Mouse (Mus musculus): ENCODE results near the gene Slc25a11.

Gene Slc25a11

DNA sequence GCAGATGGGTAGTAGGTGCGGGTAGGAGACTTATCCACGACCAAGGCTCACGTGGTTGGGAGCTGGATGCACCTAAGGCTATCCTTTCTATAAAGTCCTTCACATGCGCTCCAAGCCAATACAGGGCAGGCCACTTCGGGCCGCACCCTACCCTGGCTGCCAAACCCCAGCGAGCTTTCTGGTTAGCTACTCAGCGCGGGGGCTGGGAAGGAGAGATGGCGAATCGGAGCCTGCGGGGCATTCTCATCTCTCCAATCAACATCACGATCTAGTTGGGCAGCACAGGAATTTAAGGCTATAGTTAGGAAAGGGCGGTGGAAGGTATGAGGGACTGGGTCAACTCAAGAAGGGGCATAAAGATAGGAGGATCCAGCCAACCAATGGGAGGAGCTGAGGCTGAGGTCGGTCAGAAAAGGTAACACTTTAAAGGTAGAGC, 21.1 kb upstream of the Slc25a11 start:
- DNase-seq (ENCODE audit: low read depth, low spot score), result no peak

DNA sequence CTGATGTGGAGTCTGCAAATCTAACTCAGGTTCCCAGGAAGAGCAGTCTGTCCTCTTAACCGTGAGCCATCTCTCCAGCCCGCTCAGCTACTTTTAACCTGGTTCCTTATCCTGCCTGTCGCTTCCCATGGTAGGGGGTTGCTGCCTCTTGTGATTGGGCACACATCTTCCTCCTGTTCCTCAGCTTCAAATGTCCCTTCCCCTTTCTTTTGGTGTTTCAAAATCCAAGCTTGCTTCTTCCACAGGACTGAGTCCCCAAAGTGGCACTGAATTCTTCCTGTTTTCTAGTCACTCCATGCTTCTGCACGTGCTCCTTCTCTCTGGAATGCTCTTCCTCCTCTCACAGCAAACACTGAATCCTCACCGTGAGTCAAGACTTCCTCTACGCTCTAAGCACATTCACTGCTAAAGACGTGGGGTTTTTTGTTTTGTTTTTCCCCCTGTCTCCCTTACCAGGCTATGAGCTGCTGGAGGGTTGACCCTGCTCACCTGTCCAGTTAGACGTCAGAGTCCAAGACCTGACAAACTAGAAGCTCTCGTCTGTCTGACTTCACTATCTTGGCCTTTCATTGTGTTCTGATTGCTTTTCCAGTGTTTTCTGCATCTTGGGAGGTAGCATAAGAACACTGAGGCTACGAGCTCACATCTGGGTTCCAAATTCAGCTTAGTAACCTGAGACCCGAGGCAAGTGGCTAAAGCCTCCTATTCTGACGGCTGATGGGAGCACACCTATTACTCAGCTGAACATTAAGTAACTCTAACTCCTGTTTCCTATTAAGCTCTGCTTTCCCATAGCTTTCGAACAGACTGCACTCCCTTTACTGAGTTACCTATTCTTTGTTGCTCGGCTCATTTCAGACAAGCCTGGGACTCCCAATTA, 20.2 kb upstream of the Slc25a11 start:
- DNase-seq (ENCODE audit: low read depth, low spot score), result no peak

DNA sequence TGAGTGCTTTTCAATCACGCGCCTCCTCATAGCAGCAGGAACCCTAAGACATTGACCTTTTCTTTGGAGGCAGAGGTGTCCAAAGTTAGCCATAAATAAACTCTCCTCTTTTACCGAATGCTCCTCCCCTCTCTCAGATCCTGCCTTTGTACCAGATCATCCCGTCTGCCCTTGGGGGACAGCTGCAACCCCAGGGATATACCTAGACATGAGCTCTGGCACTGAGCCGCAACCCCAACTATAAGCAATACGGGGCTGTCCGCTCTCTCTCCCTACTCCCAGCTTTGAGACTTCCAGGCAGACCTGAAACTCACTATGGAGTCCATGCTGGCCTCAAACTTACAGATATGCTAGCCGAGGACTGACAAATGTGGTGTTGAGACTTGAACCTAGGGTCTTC, 19.4 kb upstream of the Slc25a11 start:
- no peak for DNase-seq (ENCODE audit: low read depth, low spot score)

DNA sequence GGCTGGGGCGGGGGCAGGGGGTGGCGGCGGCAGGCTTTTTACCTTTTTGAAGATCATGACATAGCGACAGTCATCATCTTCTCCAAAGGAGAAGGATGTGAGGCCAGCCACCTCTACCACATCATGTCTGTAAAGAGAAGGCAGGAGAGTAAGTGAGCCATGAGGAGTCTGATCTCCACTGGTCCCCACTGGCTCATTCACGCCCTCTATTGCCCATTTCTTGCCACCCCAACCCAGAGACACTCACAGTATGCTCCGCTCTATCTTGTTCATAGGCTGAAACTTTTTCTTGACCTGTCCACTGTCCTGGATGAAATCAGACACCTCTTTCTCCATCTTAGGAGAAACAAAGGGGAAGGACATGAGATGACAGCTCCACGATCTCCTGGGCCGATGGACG, 17.5 kb upstream of the Slc25a11 start:
- DNase-seq (ENCODE audit: low read depth, low spot score), result no peak

DNA sequence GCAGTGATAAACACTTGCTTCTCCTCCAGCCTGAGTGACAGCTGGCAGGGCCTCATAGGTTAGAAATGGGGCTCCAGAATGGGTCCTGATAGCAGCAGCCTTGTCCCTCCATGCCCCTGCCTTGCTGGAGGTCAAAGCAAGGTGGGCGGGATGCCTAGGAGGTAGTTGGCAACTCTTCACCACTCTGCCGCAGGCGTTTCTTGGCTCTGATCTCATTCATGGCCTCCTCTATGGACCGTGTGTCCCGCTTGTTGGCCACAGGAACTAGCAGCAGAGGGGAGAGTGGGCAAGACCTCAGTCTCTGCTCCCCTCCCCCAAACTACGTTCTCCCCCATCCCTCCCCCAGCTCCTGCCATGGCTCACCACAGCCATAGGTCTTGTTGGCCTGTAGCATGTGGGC, 16.7 kb upstream of the Slc25a11 start:
- no peak for DNase-seq (ENCODE audit: low read depth, low spot score)

DNA sequence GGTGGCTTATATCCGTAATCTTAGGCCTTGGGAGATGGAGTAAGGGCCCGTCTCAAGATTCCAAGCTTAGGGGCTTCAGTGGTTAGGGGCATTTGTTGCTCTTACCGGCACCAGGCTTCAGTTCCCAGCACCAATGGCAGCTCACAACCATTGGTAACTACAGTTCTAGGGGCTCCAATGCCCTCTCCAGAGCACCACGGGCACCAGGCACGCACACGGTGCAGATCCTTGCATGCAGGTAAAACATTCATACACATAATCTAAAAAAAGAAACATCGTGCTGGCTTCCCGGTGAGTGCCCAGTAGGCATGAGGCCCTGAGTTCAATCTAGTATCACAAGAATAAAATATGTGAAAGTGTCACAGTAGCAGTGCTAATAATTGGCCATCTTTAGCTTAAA, 15.8 kb upstream of the Slc25a11 start:
- no peak for DNase-seq (ENCODE audit: low read depth, low spot score)

DNA sequence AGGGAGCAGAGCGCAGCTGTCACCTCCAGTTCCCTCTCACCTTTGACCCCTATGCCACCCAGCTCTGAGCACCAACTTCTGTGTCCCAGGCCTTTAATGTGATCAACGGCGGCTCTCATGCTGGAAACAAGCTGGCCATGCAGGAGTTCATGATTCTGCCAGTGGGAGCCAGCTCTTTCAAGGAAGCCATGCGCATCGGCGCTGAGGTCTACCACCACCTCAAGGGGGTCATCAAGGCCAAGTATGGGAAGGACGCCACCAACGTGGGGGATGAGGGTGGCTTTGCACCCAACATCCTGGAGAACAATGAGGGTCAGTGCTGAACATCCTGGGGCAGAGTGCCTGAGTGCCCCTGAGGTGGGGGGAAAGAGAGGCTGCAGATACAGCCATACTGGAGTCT, 13.3 kb upstream of the Slc25a11 start:
- DNase-seq (ENCODE audit: low read depth, low spot score), result no peak

DNA sequence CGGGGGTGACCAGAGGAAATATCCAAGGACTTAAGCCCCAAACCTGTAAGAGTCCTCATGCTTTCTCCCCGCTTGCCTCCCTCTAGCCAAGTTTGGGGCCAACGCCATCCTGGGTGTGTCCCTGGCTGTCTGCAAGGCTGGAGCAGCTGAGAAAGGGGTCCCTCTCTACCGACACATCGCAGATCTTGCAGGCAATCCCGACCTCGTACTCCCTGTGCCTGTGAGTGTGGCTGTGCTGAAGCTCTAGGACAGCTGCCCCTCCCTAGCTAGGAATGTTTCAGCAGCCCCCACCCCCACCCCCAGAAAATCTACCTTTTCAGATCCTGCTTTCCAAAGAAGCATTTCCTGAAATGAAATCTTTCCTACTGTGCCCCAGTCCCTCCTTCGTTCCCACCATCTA, 11.7 kb upstream of the Slc25a11 start:
- no peak for DNase-seq (ENCODE audit: low read depth, low spot score)

DNA sequence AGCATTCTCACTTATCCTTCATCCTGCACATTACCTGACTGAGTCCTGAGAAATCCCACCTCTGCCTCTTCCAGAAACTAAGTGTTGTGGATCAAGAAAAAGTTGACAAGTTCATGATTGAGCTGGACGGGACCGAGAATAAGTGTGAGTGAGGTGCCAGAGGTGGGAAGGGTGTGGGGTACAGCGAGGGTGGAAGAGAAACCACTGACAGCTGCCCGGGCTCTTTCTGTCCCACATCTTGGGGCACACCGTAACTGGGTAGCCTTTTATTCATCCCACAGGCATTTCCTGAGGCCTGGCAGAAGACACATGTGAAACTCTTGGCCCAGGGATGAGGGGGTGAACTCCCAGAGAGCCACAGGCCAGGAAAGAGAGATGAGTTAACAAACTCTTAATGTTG, 11.2 kb upstream of the Slc25a11 start:
- no peak for DNase-seq (ENCODE audit: low read depth, low spot score)

DNA sequence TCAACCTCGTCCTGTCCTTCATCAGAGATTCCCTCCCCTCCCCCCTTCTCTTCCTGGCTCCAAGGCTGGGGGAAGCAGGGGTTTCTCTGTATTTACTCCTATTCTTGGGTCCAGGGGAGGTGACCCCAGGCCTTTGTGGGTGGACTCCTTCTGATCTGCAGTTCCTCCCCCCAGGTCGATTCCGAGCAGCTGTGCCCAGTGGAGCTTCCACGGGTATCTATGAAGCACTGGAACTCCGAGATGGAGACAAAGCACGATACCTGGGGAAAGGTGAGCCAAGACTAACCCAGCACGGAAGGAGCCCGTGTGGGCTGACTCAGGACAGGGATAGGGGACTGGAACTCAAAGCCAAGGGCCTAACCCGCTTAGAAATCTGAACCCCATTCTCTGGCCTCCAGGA, 10.7 kb upstream of the Slc25a11 start:
- DNase-seq (ENCODE audit: low read depth, low spot score), result no peak

DNA sequence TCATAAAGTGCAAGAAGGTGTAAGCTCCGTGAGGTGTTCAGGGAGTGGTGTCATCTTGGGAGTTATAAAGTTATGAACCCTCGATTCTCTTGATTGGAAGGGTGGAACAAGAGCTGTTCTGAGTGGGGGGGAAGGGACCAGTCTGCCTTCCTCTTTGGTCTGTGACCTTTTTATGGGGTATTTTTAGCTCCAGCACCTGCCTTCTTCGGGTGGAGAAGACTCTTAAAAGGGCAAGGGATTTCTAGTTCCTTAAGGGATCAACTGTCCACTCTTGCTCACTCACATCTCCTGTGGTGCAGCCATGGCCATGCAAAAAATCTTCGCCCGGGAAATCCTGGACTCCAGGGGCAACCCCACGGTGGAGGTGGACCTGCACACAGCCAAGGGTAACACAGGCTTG, 10.3 kb upstream of the Slc25a11 start:
- no peak for DNase-seq (ENCODE audit: low read depth, low spot score)

DNA sequence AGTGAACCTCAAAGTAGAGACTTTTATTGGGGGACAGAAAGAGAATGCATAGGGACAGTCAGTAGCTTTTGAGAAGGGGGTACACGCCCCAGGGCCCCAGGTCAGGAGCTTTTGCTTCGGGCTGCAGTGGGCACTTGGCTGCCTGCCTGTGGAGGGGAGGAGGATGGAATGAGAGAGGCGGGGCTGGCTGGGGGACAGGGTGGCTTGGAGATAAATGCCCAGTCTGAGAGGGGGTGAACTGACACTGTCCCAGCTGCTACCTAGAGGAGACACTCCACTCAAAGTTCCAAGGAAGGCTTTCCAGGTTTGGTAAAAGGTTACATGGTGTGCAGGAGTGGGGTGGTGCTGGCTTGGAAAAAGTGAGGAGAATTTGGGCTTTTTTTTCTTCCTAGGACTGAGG, 9.7 kb upstream of the Slc25a11 start, which contains the start of gene Eno3:
Eno3 (plus strand) TSS at position 239 of the 400 bp plus-strand sequence.
- DNase-seq (ENCODE audit: low read depth, low spot score), result peak; percentile 21

DNA sequence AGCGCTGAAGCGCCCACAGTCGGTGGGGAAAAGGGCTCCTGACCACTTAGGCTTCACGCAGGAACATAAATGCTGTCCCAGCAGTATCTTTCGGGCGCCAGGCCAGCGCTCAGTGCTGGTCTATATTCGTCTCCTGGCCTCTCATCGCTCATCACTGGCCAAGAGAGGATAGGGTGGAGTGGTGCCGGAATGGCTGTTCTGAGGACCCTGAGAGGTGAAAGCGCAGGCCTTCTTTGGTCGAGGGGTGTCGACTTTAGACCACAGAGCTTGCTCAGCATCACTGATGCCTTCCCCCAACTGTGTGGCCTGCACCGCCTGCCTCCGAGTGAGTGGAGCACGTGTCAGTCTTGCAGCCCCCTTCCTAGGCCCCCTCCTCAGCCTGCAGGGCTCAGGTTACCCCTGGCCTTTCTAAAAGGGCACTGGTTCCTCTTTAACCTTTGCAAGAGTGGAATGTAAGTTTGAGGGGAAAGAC, 9.2 kb upstream of the Slc25a11 start:
- DNase-seq (ENCODE audit: low read depth, low spot score), result peak; percentile 64

DNA sequence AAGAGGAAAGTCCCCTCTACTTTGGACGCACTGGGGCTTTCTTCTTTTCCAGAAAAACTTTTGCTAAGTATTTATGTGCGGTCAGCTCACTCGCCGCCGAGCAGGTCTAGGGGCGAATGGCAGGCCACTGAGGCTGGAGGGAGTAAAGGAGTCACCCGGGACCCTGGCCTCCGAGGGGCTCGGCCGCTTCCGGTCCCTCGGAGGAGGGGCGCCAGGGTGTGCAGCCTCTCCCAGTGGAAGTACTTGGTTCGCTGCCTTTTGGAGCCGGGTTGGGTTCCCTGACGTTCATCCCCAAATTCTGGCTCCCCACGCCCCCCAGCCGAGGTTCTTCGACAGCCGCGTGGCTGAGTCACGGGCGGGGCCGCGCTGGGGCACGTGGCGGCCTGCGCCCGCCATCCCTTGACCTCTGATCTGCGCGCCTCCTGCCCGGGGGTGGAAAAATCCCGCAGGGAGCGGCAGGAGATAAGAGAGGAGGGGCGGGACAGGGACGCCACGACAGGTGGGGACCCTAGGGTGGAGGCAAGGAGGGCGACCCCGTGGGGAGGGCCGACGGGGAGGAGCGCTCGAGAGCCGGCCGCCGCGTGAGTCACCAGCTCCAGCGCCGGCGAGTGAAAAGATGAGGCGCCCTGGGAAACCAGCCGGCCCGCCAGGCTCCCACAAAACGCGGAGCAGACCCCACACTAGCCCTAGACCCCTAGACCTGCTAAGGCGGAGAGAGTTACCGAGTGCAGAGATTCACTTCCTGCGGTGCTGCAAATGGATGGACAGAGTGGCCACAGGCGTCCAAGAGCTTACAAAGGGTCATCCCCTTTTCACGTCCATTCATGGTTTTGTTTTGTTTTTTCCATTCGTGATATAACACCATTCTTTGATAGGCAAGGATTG, 8.5 kb upstream of the Slc25a11 start:
- peak; percentile 54 for DNase-seq (ENCODE audit: low read depth, low spot score)

DNA sequence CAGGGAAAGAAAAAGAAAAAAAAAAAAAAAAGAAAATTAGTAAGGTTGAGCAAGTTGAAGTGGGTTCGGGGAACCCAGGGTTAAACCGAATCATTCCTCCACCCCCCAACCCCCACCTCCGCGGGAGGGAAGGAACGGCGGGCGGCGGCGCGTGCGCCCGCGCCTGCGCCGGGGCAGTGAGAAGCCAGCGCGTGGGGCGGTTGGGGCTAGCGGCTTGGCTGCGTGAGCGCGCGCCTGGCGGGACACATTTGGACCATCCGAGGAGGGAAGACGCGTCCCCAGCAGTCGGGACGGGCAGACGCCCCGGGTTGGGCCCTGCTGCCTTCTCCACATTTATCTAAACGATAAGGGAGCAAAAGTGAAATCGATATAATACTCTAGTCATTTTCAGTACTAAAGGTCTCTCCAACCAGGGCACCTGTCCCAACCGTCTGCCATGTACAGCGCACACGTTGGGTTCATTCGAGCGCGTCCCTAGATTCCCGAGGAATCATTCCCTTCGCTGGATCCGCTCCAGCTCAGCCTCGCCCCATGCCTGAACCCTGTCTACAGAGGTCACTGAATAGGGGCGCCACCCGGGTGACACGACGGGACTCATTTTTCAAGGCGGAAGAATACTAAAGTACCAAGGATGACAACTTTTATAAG, 7.8 kb upstream of the Slc25a11 start:
- DNase-seq (ENCODE audit: low read depth, low spot score), result peak; percentile 86

DNA sequence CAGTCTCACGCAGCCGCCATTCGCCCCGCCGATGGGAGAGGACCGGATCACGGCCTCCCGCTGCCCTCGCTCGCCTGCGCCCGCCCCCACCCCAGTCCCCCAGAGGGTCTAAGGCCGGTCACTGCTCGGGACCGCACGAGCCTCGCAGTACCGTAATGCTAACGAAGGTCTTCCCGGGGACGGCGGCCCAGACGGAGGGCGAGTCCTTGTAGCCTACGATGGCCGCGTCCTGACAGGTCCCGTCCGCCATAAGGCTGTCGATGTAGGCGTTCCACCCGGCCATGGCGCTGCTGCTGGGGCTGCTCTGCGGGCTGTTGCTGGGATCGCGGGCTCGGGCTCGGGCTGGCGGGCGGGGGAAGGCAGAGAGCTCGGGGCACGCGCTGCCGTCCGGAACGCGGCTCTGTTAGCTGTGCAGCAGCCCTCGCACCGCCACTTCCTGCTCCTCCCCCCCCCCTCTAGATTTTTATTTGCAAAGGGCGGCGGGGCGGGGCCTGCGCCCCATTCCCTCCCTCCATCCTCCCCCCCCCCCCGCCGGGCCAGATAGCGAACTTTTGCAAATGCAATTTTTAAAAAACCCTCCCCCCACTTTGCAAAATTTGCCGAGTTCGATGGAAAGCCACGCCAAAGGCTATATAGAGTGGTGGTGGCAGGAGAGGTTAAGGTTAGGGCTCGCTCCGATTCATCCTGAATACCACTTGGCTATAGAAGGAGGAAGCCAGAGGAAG, 7.1 kb upstream of the Slc25a11 start, which contains the start of gene Pfn1:
Pfn1 (minus strand) TSS at position 447 of the 725 bp plus-strand sequence.
- DNase-seq (ENCODE audit: low read depth, low spot score), result peak; percentile 82

DNA sequence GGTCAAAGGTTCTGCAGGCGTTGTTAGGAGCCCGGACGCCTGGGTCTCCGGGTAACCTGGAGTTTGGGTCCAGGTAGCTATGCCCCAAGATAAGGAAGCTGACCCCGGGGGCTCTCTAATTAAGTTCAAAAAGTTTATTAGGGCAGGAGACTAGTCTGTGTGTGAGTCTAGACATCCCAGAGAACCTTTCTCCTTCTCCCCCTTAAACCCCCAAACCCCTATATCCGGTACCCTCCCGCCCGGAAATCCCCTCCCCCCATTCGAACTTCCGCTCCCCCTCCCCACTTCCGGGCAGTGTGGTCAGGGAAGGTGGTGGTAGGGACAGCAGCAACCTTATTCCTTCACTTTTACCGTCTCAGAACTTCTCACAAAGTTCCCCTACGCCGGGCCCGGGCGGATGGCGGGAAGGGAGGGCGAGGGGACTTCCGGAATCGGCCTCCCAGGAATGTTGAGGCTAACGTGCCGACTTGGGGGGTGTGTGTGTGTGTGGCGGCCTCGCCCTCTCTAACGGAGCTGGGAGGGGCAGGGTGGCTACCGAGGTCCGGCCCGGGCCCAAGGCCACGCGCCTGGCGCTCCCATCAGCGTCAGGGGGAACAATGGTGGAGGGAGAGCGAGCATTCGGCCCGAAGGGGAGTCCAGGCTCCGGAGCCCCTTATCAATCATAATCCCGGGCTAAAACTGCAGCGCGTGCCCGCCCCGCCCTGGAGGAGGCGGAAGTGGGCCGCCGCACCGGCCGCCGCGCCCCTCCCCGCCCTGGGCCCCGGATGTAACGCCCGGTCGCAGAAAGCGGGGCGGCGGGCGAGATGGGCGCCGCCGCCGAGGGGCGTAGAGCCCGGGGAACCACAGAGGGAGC, 6.3 kb upstream of the Slc25a11 start:
- peak; percentile 75 for DNase-seq (ENCODE audit: low read depth, low spot score)

DNA sequence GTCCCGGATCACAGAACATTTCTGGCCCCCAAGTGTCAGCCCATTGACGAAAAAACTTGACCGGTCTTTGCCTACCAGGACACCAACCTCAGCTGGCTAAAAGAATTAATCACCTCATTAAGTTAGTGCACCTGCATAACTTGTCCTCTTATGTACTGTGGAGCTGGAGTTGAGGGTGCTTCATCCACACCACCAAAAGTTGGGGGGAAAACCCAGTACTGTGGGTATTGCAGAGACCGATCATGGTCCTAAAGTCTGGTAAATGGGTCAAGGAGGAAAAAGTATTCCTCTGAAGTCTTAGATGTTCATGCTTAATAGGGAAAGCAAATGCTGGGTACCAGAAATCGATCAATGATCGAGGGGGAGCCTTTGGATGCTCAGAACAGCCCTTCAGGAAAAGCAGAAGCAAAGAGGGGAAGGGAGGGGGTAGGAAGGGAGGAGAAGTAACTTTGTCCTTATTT, 5.6 kb upstream of the Slc25a11 start:
- no peak for DNase-seq (ENCODE audit: low read depth, low spot score)

DNA sequence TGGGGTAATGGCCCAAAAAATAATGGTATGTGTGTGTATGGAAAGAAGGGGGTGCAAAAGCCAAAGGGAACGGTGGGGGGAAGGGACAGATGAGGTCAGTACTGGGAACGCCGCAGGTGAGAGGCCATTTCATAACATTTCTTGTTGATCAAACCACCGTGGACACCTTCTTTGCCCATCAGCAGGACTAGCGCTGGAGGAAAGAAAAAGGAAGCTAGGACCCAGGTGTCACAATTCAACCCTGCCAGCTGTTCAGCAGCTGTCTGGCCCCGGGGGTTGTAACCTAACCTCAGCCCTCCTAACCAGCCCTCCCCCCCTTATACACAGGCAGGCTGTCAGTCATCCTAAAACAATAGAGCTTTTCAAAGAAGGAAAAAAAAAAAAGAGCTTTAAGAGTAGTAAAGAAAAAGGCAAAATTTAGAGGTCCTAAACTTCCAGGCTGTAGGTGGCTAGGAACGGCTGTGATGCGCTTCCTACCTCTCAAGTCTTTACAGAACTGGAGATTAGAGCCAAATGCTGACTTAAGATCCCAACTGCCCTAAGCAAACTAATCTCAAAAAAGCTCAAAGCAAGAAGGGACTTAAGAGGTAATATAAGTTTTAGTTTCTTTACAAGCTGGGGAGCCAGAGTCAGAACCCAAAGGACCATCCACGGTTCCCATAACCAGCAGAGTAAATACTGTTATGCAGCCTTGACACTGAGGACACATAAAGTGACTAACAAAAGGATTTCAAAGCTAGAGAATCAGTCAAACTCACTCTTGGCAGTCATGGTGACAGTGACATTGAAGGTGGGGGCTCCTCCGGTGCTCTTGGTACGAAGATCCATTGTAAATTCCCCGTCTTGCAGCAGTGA, 5.0 kb upstream of the Slc25a11 start:
- peak; percentile 39 for DNase-seq (ENCODE audit: low read depth, low spot score)

All from mesoderm, embryonic 11.5 days (tissue).